ENCODE assay signal across 8 mouse cellular contexts in genomic region chr3:86998433-86999414, GRCm38 (mm10). TPM values are rescaled to one million over a fixed set of nuclear protein-coding genes. Genes with fewer than 3 reads are reported as not detected.
DNase-seq lines count a peak whose midpoint lies in the region; ATAC-seq and TF ChIP-seq lines count a peak whose summit lies in the region.
"Not testable (repeated sequence)": the region's sequence is repeated elsewhere in the genome, so short reads cannot be mapped to it uniquely, and the experiment has no call there.

No protein-coding gene starts in this region.

- H3K4me3 ChIP-seq in forebrain, embryonic 10.5 days = peak overlapping the region; percentile 65
- peak overlapping the region; percentile 66 for H3K4me3 ChIP-seq in heart, postnatal 0 days (ENCODE audit: low read depth, low read length)
- H3K4me3 ChIP-seq in liver, embryonic 15.5 days (replicated peaks) = peak overlapping the region; percentile 58
- H3K4me3 ChIP-seq in stomach, embryonic 15.5 days (replicated peaks) = peak overlapping the region; percentile 64

- not testable (repeated sequence) for TF ChIP-seq EP300 in heart, postnatal 0 days (IDR thresholded peaks at IDR 0.05; ENCODE audit: low read depth)

- H3K9ac ChIP-seq in heart, postnatal 0 days (replicated peaks; ENCODE audit: low read depth, low read length) = peak overlapping the region; percentile 68
- H3K9ac ChIP-seq in liver, embryonic 15.5 days = peak overlapping the region; percentile 43
- peak overlapping the region; percentile 41 for H3K9ac ChIP-seq in stomach, embryonic 15.5 days

- whole genome bisulfite sequencing in forebrain, embryonic 10.5 days = 6% methylated on average over 24 of the region's 24 CpGs
- WGBS in heart, postnatal 0 days = 4% methylated on average over 23 of the region's 24 CpGs
- WGBS in liver, embryonic 15.5 days (ENCODE audit: insufficient replicate concordance) = 3% methylated on average over 24 of the region's 24 CpGs
- 5% methylated on average over 24 of the region's 24 CpGs for WGBS in stomach, embryonic 15.5 days

- peak; percentile 70 to 77 for DNase-seq in CD8-positive naive resting alpha-beta T cell, adult 2 months (ENCODE audit: low read depth in 2 of 2, low spot score in 2 of 2)
- peak; percentile 60 for DNase-seq in c-Kit-positive CD71-negative TER-119-negative erythroid progenitor cells, embryonic 14.5 days (ENCODE audit: low read depth)
- peak; percentile 78 for DNase-seq in forebrain, embryonic 10.5 days (ENCODE audit: extremely low spot score, low spot score)
- DNase-seq in heart, postnatal 0 days (ENCODE audit: low spot score) = peak; percentile 90
- DNase-seq in kidney, postnatal 25 days = peak; percentile 83 to 85
- DNase-seq in neural tube, embryonic 10.5 days (ENCODE audit: extremely low spot score, low spot score) = peak; percentile 79

- H3K27ac ChIP-seq in forebrain, embryonic 10.5 days = peak overlapping the region; percentile 92
- H3K27ac ChIP-seq in heart, postnatal 0 days (ENCODE audit: low read depth) = peak overlapping the region; percentile 91
- H3K27ac ChIP-seq in liver, embryonic 15.5 days (replicated peaks) = peak overlapping the region; percentile 64
- peak overlapping the region; percentile 87 for H3K27ac ChIP-seq in stomach, embryonic 15.5 days

- not testable (repeated sequence) for H3K36me3 ChIP-seq in forebrain, embryonic 10.5 days (replicated peaks); heart, postnatal 0 days (replicated peaks; ENCODE audit: control insufficient read depth, insufficient read depth, low read length); liver, embryonic 15.5 days (replicated peaks); stomach, embryonic 15.5 days

- peak overlapping the region; percentile 73 for H3K4me2 ChIP-seq in heart, postnatal 0 days (ENCODE audit: low read depth, low read length)
- H3K4me2 ChIP-seq in liver, embryonic 15.5 days = peak overlapping the region; percentile 75
- H3K4me2 ChIP-seq in stomach, embryonic 15.5 days = peak overlapping the region; percentile 59

- TF ChIP-seq CTCF in heart, postnatal 0 days (IDR thresholded peaks at IDR 0.05; ENCODE audit: low read depth) = not testable (repeated sequence)

- H3K4me1 ChIP-seq in forebrain, embryonic 10.5 days = peaks cover 14% of the 10 kb centered on the region; the same call in 1 of the 2 replicates
- H3K4me1 ChIP-seq in heart, postnatal 0 days (ENCODE audit: control insufficient read depth, insufficient read depth) = peaks cover 12% of the 10 kb centered on the region
- peaks cover 12% of the 10 kb centered on the region for H3K4me1 ChIP-seq in liver, embryonic 15.5 days (replicated peaks)
- not testable (repeated sequence) for H3K4me1 ChIP-seq in stomach, embryonic 15.5 days

- not testable (repeated sequence) for H3K27me3 ChIP-seq in forebrain, embryonic 10.5 days (ENCODE audit: poor library complexity, severe bottlenecking); heart, postnatal 0 days (ENCODE audit: control insufficient read depth, insufficient read depth, low read length); liver, embryonic 15.5 days; stomach, embryonic 15.5 days (replicated peaks)

- H3K9me3 ChIP-seq in forebrain, embryonic 10.5 days; heart, postnatal 0 days (replicated peaks; ENCODE audit: control insufficient read depth, low read length); liver, embryonic 15.5 days (replicated peaks); stomach, embryonic 15.5 days: not testable (repeated sequence)

- peak; percentile 94 for ATAC-seq in heart, postnatal 0 days (ENCODE audit: insufficient read depth, low read depth)
- peak; percentile 78 for ATAC-seq in liver, embryonic 15.5 days (ENCODE audit: insufficient read depth)
- ATAC-seq in stomach, embryonic 15.5 days (ENCODE audit: insufficient read depth, low FRiP score, low read depth) = peak; percentile 94

RNA-seq across cellular contexts. Expression of gene Cd1d1, which starts 0.5 kb away (rescaled TPM):
- polyA plus RNA-seq in forebrain, embryonic 10.5 days (2016; fragmentation: Nextera tagmentation; extraction: Ambion mirVana) = 17.0 and 22.1 TPM in 2 replicates
- total RNA-seq in heart, postnatal 0 days (2014; rRNA removed; ENCODE audit: low replicate concordance) = 43.5 and 50.5 TPM in 2 replicates
- 59.6 and 62.7 TPM in 2 replicates for polyA plus RNA-seq in heart, postnatal 0 days (2015; fragmentation: Nextera tagmentation; extraction: Ambion mirVana)
- 5.8 and 6.0 TPM in 2 replicates for polyA plus RNA-seq in liver, embryonic 15.5 days (2015; fragmentation: Nextera tagmentation; extraction: Ambion mirVana)
- 31.7 and 34.1 TPM in 2 replicates for polyA plus RNA-seq in stomach, embryonic 15.5 days (2015; fragmentation: Nextera tagmentation; extraction: Ambion mirVana)

Comparison
In these comparisons a context has a peak if more than half of its experiments do, and no peak if none do; other contexts are left out.
1. Peak in every context shown above with its lines: DNase-seq, ATAC-seq, H3K4me3 ChIP-seq and H3K27ac ChIP-seq.